Mouse (Mus musculus) kidney, adult 2 months (tissue): Measurements from ENCODE around the gene Edem3.

Source experiments
- CTCF ChIP-seq: fragments of 200-500 bp; conservative IDR thresholded peaks from 2 replicates; pipeline ENCODE4 v1.5.1; 2011; ENCODE audit warnings: low read depth, mild to moderate bottlenecking, control low read depth, low read length, moderate library complexity, mixed read lengths; ENCODE audit not compliant: insufficient read depth, insufficient read length
- POLR2A ChIP-seq: fragments of 200-500 bp; IDR thresholded peaks from one replicate; pipeline ENCODE4 v1.6.1; 2011; ENCODE audit warnings: low read depth, low read length, control low read depth

DNA sequence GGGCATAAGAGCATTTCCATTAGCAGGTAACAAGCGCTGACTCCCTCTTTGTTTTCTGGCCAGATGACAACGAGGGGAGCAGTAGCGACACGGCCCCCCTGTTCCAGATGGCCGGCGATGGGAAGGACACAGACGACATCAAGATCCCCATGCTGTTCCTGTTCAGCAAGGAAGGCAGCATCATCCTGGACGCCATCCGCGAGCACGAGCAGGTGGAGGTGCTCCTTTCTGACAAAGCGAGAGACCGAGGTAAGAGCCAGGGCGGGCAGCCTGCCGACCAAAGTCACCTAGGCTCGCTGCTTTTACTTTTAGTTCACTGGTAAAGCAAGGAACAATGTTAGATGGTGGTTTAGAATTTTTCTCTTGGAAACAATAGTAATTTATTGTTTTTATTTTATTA is 56.3 kb downstream of the Edem3 start:
- TF ChIP-seq CTCF (no peak), POLR2A (no peak)
